Mouse (Mus musculus) embryonic facial prominence, embryonic 11.5 days (tissue): ENCODE data around the gene Plxna4. TPM values are rescaled to one million over a fixed set of nuclear protein-coding genes. Genes with fewer than 3 reads are reported as not detected.

ENCODE experiments used
- ATAC-seq: fragments of 200-750 bp; cut with Nextera tagmentation; replicated peaks from 2 replicates; pipeline ENCODE4 v1.8.0; 2017; ENCODE audit warnings: low read depth; ENCODE audit not compliant: insufficient number of reproducible peaks, low FRiP score, low TSS enrichment
- DNase-seq: peaks from one replicate; pipeline ENCODE4 v3.0.0-alpha.2; 2015; ENCODE audit warnings: low spot score
- H3K27ac ChIP-seq: fragments of 300-500 bp; sonication (generic); replicated peaks from 2 replicates; pipeline ENCODE4 v1.5.1; 2014; ENCODE audit warnings: mild to moderate bottlenecking, low read depth, low read length, control low read depth
- H3K27me3 ChIP-seq: fragments of 300-500 bp; sonication (generic); 2 replicates; pipeline ENCODE4 v1.6.1; 2014; ENCODE audit warnings: mild to moderate bottlenecking, low read length, moderate library complexity, mixed read lengths; ENCODE audit not compliant: control insufficient read depth, insufficient read depth
- H3K36me3 ChIP-seq: fragments of 300-500 bp; sonication (generic); replicated peaks from 2 replicates; pipeline ENCODE4 v1.6.1; 2014; ENCODE audit warnings: low read depth, mild to moderate bottlenecking, low read length, moderate library complexity, mixed read lengths; ENCODE audit not compliant: control insufficient read depth, insufficient read depth
- H3K4me1 ChIP-seq: fragments of 300-500 bp; sonication (generic); 2 replicates; pipeline ENCODE4 v1.6.1; 2014; ENCODE audit warnings: low read length, mixed read lengths; ENCODE audit not compliant: control insufficient read depth, insufficient read depth
- H3K4me2 ChIP-seq: fragments of 300-500 bp; sonication (generic); 2 replicates; pipeline ENCODE4 v1.6.1; 2014; ENCODE audit warnings: low read depth, mild to moderate bottlenecking, control low read depth, low read length, moderate library complexity
- H3K4me3 ChIP-seq: fragments of 300-500 bp; sonication (generic); 2 replicates; pipeline ENCODE4 v1.5.1; 2014; ENCODE audit warnings: low read depth, low read length, control low read depth
- H3K9ac ChIP-seq: fragments of 300-500 bp; sonication (generic); replicated peaks from 2 replicates; pipeline ENCODE4 v1.6.1; 2014; ENCODE audit warnings: mild to moderate bottlenecking, control low read depth, low read length
- H3K9me3 ChIP-seq: fragments of 300-500 bp; sonication (generic); replicated peaks from 2 replicates; pipeline ENCODE4 v1.6.1; 2016; ENCODE audit warnings: mild to moderate bottlenecking, low read length, inconsistent platforms, mixed read lengths; ENCODE audit not compliant: control insufficient read depth
- WGBS: fragments of 180-500 bp; shearing (Covaris S2); extraction: QIAGEN DNeasy Blood & Tissue Kit; methylation state at CpG from one replicate; pipeline ENCODE4 v1.1.7; 2014; 5-methylcytosine and 5-hydroxymethylcytosine counted together
- polyA plus RNA-seq: library from polyadenylated mRNA; unstranded; fragments of >200 nt; fragmentation: Nextera tagmentation; extraction: Ambion mirVana; gene quantifications from 2 replicates; pipeline ENCODE4 v1.2.1, GENCODE M21; 2014

Gene Plxna4
- polyA plus RNA-seq, 1 experiment from 2014 or later: 3.2 TPM

DNA sequence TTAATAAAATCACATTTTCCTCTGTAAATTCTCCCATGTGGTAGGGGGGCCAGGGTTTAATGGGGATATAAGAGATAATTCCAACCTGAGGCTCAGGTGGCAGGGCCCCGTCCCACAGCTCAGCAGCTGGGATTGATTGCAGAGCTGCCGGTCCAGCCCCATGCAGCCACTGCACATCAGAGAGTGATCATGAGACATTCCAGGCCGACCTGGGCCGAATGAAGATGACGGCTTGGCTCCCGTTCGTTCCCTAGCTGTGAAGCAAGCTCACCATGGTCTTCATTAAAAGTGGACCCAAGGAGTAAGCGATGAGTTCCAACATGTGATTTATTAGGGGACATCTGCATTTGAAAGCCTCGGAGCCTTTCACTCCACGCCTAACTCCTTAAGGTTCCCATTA is 206.5 kb downstream of the Plxna4 start:
- Histone ChIP-seq H3K4me1 (no peaks in the 10 kb centered on the region), H3K9me3 (no peaks in the 10 kb centered on the region), H3K36me3 (no peaks in the 10 kb centered on the region), H3K27me3 (no peaks in the 10 kb centered on the region), H3K4me2 (no peak overlapping the region), H3K27ac (no peak overlapping the region), H3K4me3 (no peak overlapping the region), H3K9ac (no peak overlapping the region)
- peak; percentile 55 for ATAC-seq
- peak; percentile 67 for DNase-seq
- WGBS: 35% methylated on average over 10 of the region's 10 CpGs

DNA sequence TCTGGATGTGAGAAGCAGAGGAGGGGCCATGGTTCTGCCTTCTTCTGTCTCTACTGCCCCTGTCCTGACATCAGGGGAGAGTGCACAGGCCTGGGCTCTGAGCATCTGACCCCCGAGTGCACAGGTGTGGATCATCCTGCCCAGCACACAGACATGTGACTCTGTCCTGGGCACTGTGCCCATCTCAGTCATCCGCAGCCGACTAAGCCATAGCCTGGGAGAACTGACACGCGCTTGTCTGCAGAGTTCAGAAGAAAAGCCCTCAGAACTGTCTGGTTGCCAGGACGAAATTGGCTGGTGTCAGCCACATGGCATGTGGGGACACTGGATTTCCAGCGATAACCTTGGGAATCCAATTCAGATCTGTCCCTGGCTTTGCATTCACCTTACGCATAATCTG is 210.8 kb downstream of the Plxna4 start:
- Histone ChIP-seq H3K27ac (no peak overlapping the region), H3K36me3 (no peaks in the 10 kb centered on the region), H3K27me3 (no peaks in the 10 kb centered on the region), H3K4me2 (no peak overlapping the region), H3K4me3 (no peak overlapping the region), H3K4me1 (no peaks in the 10 kb centered on the region), H3K9ac (no peak overlapping the region), H3K9me3 (no peaks in the 10 kb centered on the region)
- no peak for DNase-seq
- 82% methylated on average over 8 of the region's 8 CpGs for WGBS
- ATAC-seq: no peak; the same call in 1 of the 2 replicates

DNA sequence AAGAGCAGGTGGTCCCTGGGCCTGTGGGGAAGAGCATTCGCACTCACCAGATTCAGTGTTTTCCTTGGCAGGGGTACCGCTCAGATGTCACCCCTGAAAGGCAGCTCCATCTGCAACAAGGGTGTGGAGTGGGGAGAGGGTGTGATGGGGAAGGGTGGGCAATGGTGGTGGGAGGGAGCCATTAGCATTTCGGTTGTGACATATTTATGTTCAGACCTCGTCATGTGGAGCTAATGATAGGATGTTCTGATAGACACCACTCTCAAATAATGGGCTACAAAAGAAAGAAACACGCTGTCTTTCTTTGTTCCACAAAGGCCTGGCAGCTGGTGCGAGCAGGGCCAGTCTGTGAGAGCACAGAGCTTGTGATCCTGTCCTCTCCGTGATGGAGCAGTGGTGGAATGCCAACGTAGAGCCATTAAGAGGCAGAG is 214.0 kb downstream of the Plxna4 start:
- no peaks in the 10 kb centered on the region for H3K27me3 ChIP-seq
- no peaks in the 10 kb centered on the region for H3K4me1 ChIP-seq
- H3K4me3 ChIP-seq: no peak overlapping the region
- DNase-seq (no peak), ATAC-seq (no peak)
- H3K27ac ChIP-seq: no peak overlapping the region
- H3K36me3 ChIP-seq: no peaks in the 10 kb centered on the region
- 88% methylated on average over 8 of the region's 8 CpGs for WGBS
- H3K4me2 ChIP-seq: no peak overlapping the region
- H3K9me3 ChIP-seq: no peaks in the 10 kb centered on the region
- H3K9ac ChIP-seq: no peak overlapping the region

DNA sequence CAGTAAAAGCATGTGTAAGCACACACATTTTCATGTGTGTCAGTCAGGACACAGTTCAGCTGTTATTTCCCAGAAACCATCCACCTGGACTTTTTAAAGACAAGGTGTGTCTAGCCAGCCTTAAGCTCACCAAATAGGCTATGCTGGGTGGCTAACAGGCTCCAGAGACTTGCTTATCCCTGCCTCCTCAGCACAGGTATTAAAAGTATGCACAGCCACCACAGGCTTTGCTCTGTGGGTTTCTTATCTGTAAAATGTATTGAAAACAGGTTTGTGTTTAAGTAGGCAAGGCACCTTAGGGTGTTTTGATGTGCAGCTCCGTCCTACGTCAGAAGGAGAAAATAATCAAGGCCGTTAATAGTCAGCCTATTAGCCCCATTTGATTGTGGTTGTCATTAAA is 218.9 kb downstream of the Plxna4 start:
- ATAC-seq (no peak), DNase-seq (no peak)
- Histone ChIP-seq H3K4me2 (no peak overlapping the region), H3K27me3 (no peaks in the 10 kb centered on the region), H3K27ac (no peak overlapping the region), H3K4me1 (no peaks in the 10 kb centered on the region), H3K9ac (no peak overlapping the region), H3K9me3 (no peaks in the 10 kb centered on the region), H3K4me3 (no peak overlapping the region), H3K36me3 (no peaks in the 10 kb centered on the region)
- 67% methylated on average over 3 of the region's 3 CpGs for WGBS

DNA sequence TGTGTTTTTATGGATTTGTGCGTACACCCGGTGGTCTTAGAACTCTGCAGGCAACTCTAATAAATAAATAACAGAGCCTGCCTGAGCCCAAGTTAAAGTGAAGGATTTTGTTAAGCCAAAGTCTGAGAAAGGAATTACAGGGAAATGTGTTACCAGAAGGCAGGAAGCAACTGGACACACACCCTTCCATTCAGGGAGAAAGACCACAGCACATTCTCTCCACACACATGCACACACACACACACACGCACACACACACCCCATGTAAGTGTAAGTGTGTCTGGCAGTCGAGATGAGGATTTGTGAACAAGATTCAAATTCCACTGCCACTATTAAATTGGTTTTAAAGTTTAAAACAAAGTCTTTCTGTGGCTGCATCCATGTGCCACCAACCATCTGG is 219.6 kb downstream of the Plxna4 start:
- H3K4me2 ChIP-seq: no peak overlapping the region
- DNase-seq (peak; percentile 26), ATAC-seq (no peak)
- H3K27ac ChIP-seq: 0 out of 2 replicates have a peak overlapping the region, but pooled peaks have one; percentile 29
- no peak overlapping the region for H3K9ac ChIP-seq
- 62% methylated on average over 4 of the region's 4 CpGs for WGBS
- H3K9me3 ChIP-seq: no peaks in the 10 kb centered on the region
- no peaks in the 10 kb centered on the region for H3K36me3 ChIP-seq
- H3K4me3 ChIP-seq: no peak overlapping the region
- H3K4me1 ChIP-seq: no peaks in the 10 kb centered on the region
- no peaks in the 10 kb centered on the region for H3K27me3 ChIP-seq

DNA sequence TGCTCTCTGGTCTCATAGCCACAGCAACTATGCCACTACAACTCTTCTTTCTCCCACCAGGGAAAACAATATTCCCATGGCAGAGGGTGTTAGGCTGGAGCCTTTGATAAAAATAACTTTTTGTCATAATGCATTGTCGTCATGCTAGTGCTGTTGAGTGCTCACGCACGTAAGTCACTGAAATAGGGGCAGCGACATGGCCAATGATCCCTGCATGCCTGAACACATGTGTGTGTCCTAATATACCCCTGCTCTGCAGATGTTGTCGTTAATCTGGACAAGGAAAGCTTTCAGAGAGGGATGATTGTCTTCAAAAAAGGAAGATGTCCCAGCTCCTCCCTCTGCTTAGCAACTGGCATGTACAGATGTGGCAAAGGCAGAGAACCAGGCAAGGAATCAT is 223.1 kb downstream of the Plxna4 start:
- Histone ChIP-seq H3K4me3 (no peak overlapping the region), H3K36me3 (no peaks in the 10 kb centered on the region), H3K4me2 (no peak overlapping the region), H3K9me3 (no peaks in the 10 kb centered on the region), H3K9ac (no peak overlapping the region), H3K27me3 (no peaks in the 10 kb centered on the region), H3K4me1 (no peaks in the 10 kb centered on the region), H3K27ac (no peak overlapping the region)
- no peak for DNase-seq
- WGBS: 89% methylated on average over 5 of the region's 5 CpGs
- ATAC-seq: no peak

DNA sequence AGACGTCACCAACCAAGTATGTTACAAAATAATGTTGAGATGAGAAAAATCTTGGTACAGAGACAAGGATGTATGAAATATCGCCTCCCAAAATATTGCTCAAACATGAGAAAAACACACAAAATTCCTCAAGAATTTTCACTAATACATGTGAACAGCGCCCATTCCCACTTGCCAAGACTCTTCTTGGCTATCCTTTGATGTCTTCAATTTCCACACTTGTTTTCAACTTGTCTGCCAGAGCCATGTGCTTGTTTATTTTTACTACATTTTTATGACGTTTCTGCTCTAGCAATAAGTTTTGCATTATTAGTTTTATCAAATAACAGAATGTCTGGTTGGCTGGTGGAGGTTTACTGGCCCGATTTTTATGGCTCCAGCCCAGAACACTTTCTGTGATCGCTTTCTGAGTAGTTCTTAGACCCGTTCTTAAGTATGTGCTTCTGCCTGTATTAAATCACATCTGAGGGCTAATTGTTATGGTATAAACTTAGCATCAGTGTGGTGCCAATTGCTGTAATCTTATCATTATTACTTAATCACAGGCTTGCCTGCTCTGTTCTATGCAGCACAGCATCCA is 224.4 kb downstream of the Plxna4 start:
- Histone ChIP-seq H3K27ac (no peak overlapping the region), H3K36me3 (no peaks in the 10 kb centered on the region), H3K4me1 (no peaks in the 10 kb centered on the region), H3K27me3 (no peaks in the 10 kb centered on the region), H3K9me3 (no peaks in the 10 kb centered on the region), H3K4me2 (no peak overlapping the region), H3K9ac (no peak overlapping the region), H3K4me3 (no peak overlapping the region)
- WGBS: 83% methylated on average over 7 of the region's 7 CpGs
- no peak for ATAC-seq
- no peak for DNase-seq

DNA sequence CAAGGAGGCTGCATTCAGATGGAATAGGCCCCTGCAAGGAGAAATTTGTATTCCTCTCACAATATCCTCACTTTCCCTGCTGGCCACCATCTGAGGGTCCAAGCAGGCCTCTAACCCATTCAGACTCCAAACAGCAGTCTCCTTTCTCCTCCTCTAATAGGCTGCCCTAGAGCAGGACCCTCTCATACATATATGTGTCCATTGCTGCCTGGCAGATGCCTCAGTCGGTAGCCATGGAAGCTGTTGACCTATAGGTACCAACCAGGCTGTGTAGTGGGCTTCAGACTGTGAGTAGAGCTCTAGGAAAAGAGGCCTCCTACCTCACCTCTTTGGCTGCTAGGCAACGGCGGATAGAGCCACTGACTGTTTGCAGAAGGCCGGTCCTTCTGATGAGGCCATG is 225.6 kb downstream of the Plxna4 start:
- Histone ChIP-seq H3K9ac (no peak overlapping the region), H3K27me3 (no peaks in the 10 kb centered on the region), H3K36me3 (no peaks in the 10 kb centered on the region), H3K9me3 (no peaks in the 10 kb centered on the region), H3K4me2 (no peak overlapping the region), H3K27ac (no peak overlapping the region), H3K4me1 (no peaks in the 10 kb centered on the region), H3K4me3 (no peak overlapping the region)
- DNase-seq (no peak), ATAC-seq (no peak)
- whole genome bisulfite sequencing: 89% methylated on average over 4 of the region's 4 CpGs
